Mouse (Mus musculus): ENCODE measurements around the gene Hes2. TPM values are rescaled to one million over a fixed set of nuclear protein-coding genes. Genes with fewer than 3 reads are reported as not detected.

The Hes2 gene
- polyA plus RNA-seq, 2 experiments from 2014 or later: not detected

GRCm38 (mm10) chr4:152186205-152187082 is 27.8 kb downstream of the Hes2 start:
- peak; percentile 32 for ATAC-seq

DNA sequence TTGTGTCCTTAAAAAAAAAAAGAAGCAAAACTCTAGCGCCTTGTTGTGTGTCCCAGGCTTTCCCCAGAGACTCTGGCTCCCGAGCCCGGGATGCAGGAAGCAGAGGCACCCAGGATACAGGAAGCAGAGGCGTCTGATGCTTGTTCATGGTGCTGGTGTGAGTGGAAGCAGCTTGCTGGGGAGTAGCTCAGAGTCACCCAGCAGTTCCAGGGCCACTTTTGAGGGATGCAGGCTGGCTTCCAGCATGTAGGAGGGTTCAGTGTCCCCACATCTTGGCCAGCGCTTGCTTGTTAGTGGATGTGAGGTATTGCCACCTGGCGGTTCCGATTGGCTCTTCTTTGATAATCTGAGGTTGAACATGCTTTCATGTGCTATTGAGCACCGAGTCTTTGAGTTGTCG is 28.5 kb downstream of the Hes2 start:
- ATAC-seq: no peak

DNA sequence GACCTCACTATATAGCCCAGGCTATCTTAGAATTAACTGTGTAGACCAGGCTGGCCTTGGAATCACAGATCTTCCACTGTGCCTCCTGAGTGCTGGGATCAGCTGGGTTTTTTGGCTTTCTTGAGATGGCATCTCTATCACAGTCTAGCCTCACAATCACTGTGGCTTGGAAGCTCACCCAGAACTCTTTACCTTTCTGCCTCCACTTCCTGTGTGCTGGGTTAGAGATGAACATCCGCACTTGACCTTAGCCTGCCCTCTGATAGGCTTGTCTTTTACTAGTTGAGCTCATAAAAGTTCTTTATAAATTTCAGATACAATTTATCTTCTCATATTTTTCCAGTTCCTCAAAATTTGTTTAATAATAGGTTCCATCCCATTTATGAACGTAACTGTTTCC is 30.0 kb downstream of the Hes2 start:
- ATAC-seq: peak; percentile 65

DNA sequence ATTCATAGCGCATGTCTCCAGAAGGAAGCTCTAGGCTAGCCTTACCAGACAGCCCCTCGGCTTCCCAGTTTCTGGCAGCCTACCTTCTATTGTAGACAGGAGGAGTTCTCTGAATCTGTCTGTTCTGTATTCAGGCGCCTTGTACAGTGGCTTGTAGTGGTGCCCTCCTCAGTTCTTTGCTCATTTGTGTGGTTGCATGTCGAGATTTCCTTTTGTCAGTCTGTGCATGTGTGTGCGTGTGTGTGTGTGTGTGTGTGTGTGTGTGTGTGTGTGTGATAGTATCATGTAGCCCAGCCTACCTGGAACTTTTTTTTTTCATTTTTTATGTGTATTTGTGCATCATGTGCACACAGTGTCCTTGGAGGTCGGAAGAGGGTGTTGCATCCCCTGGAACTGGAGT is 30.4 kb downstream of the Hes2 start:
- peak; percentile 8 for ATAC-seq

- peak; percentile 12 for ATAC-seq
Observed at GRCm38 (mm10) chr4:152189691-152190090, 31.0 kb downstream of the Hes2 start.

DNA sequence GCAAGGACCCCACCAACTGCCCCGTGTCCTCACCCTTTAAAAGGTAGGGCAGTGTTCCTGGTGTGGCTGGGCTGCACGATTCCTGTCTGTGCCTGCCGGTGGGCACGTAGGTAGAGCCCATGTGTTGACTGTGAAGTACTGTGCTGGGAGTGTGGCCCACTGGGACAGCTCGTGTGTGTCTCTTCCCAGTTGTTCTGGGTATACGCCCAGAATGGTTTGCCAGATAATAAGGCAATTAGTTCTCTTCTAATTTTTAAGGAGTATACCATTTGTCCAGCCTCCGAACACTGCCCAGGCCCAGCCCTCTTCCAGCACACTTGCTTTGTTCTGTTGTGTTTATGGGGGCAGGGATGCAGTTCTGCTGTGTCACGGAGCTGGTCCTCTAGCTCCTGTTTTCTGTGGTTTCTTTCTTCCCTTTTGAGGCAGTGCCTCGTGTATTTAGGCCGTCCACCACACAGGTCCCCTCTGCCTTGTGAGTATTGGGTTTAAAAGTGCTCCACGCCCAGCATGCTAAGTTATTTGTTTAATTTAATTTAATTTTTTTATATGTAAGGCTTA is 31.5 kb downstream of the Hes2 start:
- ATAC-seq: no peak

DNA sequence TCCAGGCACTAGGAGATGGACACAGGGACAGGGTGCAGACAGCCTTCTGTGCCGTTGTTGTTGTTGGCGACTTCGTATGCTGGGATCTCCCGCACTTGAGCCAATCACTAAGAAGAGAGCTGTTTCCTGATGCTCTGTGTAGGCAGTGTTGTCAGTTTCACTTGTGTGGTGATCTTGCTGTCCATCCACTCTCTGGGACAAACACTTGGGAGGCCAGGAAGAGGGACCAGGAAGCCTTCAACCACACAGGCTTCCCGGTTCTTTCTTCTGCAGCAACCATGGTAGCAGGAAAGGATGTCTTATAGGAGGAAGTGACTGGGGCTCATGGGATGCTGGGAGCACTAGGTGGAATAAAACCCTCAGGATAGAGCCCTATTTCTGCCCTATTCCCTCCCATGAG is 32.0 kb downstream of the Hes2 start:
- no peak for ATAC-seq

DNA sequence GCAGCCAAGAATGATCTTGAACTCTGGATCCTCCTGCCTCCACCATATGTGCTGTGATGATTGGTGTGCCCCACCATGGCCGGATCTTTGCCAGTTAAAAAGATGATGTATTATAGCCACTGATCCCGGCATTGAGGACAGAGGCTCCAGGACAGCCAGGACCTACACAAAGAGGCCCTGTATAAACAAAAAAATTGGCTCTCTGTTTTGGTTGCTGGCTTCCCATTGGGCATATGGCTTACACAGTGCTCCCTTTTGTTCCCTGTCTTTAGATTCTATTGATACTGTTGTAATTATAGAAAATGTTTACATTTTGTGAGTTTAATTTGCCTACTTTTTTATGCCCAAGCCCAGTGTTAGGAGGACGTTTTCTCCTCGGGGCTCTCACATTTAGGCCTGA is 33.9 kb downstream of the Hes2 start:
- no peak for ATAC-seq

- no peak for ATAC-seq
Observed at GRCm38 (mm10) chr4:152194476-152195175, 36.0 kb downstream of the Hes2 start.

GRCm38 (mm10) chr4:152196276-152196675 is 37.6 kb downstream of the Hes2 start:
- ATAC-seq: no peak

GRCm38 (mm10) chr4:152197545-152197944 is 38.9 kb downstream of the Hes2 start:
- ATAC-seq: peak; percentile 85

- ATAC-seq: no peak
Observed at GRCm38 (mm10) chr4:152199617-152200016, 41.0 kb downstream of the Hes2 start.

DNA sequence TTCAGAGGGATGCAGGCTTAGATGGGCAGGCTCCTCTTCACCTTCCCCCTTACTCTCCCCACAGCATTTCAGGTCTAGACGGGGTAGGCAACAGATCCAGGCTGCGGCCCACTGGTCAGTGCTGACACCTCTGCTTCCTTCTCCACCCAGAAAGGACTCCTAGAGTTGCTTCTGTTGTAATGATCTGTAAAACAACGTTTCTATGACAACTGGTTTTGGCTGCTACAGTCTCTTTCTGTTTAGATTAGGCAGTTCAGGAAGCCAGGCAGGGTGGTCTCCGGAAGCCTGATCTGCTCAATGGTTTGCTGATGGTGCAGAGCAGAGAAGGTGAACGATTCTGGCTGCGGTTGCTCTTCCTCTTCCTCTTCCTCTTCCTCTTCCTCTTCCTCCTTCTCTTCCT is 42.8 kb downstream of the Hes2 start:
- peak; percentile 48 for ATAC-seq

DNA sequence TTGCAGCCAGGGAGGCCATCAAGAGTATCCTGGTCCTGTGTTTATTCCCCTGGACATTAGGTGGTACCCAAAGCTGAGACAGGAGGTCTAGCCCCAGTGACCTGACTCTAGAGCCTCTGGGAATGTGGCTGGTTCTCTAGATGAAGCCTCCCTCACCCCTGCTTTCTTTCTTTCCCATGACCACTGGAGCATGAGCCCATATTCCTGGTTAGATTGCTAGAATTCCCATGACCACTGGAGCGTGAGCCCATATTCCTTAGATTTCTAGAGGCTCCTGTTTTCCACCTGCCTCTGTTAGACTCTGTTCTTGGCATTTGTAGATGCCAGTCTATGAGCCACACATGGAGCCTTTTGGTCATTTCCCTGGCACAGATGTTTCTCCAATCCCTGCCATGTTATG is 43.8 kb downstream of the Hes2 start:
- no peak for ATAC-seq

DNA sequence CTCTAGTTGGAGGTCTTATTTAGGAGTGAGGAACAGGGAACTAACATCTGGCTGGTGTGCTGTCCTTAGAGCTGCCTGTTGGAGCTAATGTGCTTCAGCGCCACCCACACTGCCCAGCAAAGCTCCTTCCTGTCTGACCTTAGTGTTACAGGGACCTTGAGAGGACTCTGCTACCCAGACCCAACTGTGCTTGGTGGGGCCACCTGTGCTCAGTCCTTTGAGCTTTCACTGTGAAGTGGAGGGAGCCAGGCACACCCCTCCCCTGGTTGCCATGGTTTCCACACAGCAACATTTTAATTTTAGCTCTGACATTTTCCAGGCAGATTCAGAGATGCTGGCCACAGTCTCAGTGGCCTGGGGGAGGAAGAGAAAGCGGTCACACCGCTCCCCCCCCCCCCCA is 44.2 kb downstream of the Hes2 start:
- no peak for ATAC-seq

DNA sequence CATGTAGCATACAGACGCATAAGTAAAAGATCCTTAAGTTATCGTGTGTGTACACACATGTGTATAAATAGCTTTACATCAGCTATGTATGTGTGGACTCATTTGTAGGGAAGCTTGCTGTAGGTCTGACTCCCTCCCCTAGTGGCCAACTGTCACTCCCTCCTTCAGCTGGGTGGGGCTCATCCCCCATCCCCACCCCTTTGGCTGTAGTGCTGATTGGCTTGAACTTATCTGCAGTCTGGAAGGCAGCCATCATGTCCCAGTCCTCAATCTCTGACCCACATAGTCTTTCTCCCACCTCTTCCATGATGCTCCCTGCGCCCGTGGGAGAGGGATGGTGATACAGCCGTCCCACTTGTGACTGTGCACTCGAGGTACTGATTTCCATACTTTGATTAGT is 46.0 kb downstream of the Hes2 start:
- no peak for ATAC-seq

- ATAC-seq: no peak
Observed at GRCm38 (mm10) chr4:152206199-152206598, 47.5 kb downstream of the Hes2 start.

- ATAC-seq: no peak
Observed at GRCm38 (mm10) chr4:152209623-152210022, 51.0 kb downstream of the Hes2 start.

Other genes starting within 250 kb of the Hes2 start
- 10 to 100 TPM; 25.8 to 42.0 TPM for gene Dnajc11, start 225.2 kb upstream of the Hes2 start, polyA plus RNA-seq (2017; shearing (Covaris generic))
- 100 to 1,000 TPM; 126 to 167 TPM for gene Thap3, start 169.9 kb upstream of the Hes2 start, polyA plus RNA-seq (2017; shearing (Covaris generic))
- 1 to 10 TPM; 1.8 to 5.0 TPM for gene Phf13, start 162.6 kb upstream of the Hes2 start, polyA plus RNA-seq (2017; shearing (Covaris generic))
- 1 to 10 TPM; 4.0 to 4.4 TPM for gene Klhl21, start 150.1 kb upstream of the Hes2 start, polyA plus RNA-seq (2017; shearing (Covaris generic))
- 10 to 100 TPM; 19.9 to 26.7 TPM for gene Zbtb48, start 131.2 kb upstream of the Hes2 start, polyA plus RNA-seq (2017; shearing (Covaris generic))
- gene Tas1r1, start 120.3 kb upstream of the Hes2 start, polyA plus RNA-seq (2017; shearing (Covaris generic)): not detected
- 10 to 100 TPM; 11.3 to 14.9 TPM for gene Nol9, start 119.5 kb upstream of the Hes2 start, polyA plus RNA-seq (2017; shearing (Covaris generic))
- gene Plekhg5, start 86.4 kb upstream of the Hes2 start, polyA plus RNA-seq (2017; shearing (Covaris generic)): 1 to 10 TPM; 1.7 to 2.4 TPM
- 100 to 1,000 TPM; 125 to 170 TPM for gene Tnfrsf25, start 42.9 kb upstream of the Hes2 start, polyA plus RNA-seq (2017; shearing (Covaris generic))
- 1 to 10 TPM; 9.5 to 9.9 TPM for gene Espn, start 6.5 kb upstream of the Hes2 start, polyA plus RNA-seq (2017; shearing (Covaris generic))
- gene Acot7, start 19.3 kb downstream of the Hes2 start, polyA plus RNA-seq (2017; shearing (Covaris generic)): 100 to 1,000 TPM; 108 to 145 TPM
- under 1 TPM in 1 of 2 experiments, not detected in 1; 0.13 TPM for gene Gpr153, start 115.4 kb downstream of the Hes2 start, polyA plus RNA-seq (2017; shearing (Covaris generic))
- gene Hes3, start 132.8 kb downstream of the Hes2 start, polyA plus RNA-seq (2017; shearing (Covaris generic)): not detected
- gene Icmt, start 138.4 kb downstream of the Hes2 start, polyA plus RNA-seq (2017; shearing (Covaris generic)): 1 to 10 TPM; 3.9 to 8.2 TPM
- not detected for gene Rnf207, start 160.1 kb downstream of the Hes2 start, polyA plus RNA-seq (2017; shearing (Covaris generic))
- gene Rpl22, start 166.9 kb downstream of the Hes2 start, polyA plus RNA-seq (2017; shearing (Covaris generic)): 1,000 to 10,000 TPM in 1 of 2 experiments, 100 to 1,000 TPM in 1; 772 to 1,018 TPM
- gene Chd5, start 179.8 kb downstream of the Hes2 start, polyA plus RNA-seq (2017; shearing (Covaris generic)): under 1 TPM in 1 of 2 experiments, not detected in 1; 0.40 TPM